Mouse (Mus musculus) ovary, postnatal 36 days (tissue): ENCODE data around the gene Gm10320.
A peak's percentile ranks its signal among the peaks of the same experiment; 100 is the strongest.

Source experiments
- DNase-seq: peaks from one replicate; pipeline ENCODE4 v3.0.0; 2022; ENCODE audit warnings: low spot score, mixed read lengths

Gm10320 gene

GRCm38 (mm10) chr13:98491909-98492308 lies at the start of gene Gm10320:
Gene Gm10320, minus strand, starts transcription at chr13:98492001.
- DNase-seq, result no peak

DNA sequence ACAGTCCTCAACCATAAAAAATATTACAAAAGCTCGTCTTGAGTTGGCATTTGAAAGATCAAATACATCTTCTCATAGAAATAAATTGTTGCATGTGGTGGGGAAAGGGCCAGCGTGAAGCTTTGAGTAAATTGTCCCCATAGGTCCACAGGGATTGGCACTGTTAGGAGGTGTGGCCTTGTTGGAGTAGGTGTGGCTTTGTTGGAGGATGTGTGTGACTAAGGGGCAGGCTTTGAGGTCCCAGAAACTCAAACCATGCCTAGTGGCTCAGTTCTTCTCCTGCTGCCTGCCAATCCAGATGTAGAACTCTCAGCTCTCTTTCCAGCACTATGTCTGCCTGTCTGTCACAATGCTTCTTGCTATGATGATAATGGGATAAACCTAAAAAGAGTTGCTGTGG lies 49.8 kb upstream of the Gm10320 start:
- no peak for DNase-seq

- no peak for DNase-seq
These were observed 48.4 kb upstream of the Gm10320 start for GRCm38 (mm10) chr13:98540206-98540605.

GRCm38 (mm10) chr13:98539311-98539710 lies 47.5 kb upstream of the Gm10320 start:
- DNase-seq, result no peak

DNA sequence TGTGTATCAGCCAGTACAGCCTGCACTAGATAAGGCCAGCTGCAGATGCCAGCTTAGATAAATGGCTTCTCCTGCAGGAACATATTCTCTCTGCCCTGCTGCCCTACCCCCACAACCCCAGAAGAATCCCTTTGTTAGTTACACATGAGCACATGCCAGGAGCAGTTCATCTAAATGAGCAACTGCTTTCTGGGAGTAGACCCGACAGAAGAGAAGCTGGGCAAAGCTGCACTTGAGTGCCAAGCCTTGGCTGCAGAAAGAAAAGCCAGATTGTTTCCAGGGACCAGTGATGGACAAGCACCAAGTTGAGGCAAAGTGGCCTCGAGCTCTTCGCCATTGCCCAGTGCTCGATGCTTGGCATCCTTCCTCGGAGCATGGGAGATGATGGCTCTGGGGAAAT lies 46.8 kb upstream of the Gm10320 start:
- DNase-seq, result no peak

GRCm38 (mm10) chr13:98534913-98535262 lies 43.1 kb upstream of the Gm10320 start:
- no peak for DNase-seq

- peak; percentile 58 for DNase-seq
These were observed 42.5 kb upstream of the Gm10320 start for GRCm38 (mm10) chr13:98534190-98534912.

DNA sequence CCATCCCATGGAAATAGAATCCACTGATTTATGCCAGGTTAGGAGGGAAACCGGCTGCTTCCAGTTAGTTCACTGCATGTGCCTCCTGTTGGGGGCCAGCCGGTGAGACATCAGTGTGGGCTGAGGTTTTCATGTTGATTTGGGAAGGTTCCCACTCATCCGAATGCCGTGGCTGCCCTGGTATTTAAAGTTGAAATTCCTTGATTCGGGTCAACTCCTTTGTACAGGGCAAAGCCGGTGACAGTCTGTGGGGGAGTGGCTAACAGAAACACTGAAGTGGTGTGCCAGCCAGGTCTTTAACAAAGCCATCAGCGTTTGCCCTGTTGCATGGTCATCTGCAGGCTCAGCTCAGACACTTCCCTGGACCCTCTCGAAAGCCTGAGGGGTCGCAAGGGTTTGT lies 41.6 kb upstream of the Gm10320 start:
- DNase-seq, result no peak

DNA sequence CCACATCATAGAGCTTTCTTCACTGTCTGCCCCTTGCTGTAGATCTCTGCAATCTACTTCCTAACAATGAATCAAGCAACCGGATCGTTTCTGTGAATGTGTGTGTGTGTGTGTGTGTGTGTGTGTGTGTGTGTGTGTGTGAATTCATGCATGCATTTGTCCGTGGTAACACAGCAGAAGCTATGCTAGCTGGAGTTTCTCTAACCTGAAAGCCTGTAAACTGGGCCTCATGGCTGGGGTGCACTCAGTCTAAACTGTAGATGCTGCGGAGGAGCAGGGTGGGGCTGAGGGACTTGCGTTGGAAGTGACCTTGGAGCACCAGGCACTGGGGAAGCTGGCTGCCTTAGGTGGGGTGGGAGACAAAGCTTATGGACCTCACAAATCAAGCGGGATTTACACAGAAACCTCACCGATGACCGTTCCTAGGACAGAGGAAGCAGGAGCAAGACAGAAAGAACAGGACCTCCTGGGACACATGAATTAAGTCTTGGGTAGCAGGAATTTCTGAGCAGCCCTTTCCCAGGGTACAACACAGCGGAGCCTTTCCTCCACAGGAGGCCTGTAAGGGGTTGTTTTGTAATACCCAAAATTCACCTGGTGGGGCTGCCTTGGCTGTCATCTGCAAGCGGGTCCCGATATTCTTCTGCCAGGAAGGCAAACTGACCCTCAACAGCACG lies 41.0 kb upstream of the Gm10320 start:
- no peak for DNase-seq

GRCm38 (mm10) chr13:98531976-98532375 lies 40.2 kb upstream of the Gm10320 start:
- no peak for DNase-seq

- DNase-seq, result no peak
These were observed 39.5 kb upstream of the Gm10320 start for GRCm38 (mm10) chr13:98531306-98531705.

DNA sequence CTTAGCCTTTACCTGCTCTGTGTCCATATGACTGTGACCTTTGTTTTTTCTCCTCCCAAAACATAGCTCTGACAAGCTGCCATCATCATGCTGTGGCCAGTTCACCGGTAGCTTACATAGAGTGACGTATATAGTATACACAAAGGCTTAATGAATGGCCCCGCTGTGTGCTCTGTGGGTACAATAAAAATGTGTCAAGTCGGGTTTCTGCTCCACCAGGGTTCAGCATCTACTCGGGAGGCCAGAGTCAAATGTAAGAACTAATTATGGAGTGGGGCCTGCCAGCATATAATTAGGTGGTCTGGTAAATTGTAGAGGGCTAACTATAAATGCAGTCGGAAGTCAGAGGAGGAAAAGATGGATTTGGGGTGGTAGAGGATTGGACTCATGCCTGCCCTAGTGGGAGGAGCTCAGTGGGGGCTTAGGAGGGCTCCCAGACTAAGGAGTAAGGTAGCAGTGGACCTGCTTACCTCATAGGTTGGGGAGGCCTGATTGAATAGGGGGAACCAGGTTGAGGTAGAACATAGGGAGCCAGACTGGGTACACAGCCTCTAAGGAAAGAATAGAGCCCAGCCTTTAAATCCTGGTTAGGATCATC lies 32.0 kb upstream of the Gm10320 start:
- no peak for DNase-seq

GRCm38 (mm10) chr13:98518341-98518740 lies 26.5 kb upstream of the Gm10320 start:
- no peak for DNase-seq

GRCm38 (mm10) chr13:98517666-98518065 lies 25.9 kb upstream of the Gm10320 start:
- no peak for DNase-seq

DNA sequence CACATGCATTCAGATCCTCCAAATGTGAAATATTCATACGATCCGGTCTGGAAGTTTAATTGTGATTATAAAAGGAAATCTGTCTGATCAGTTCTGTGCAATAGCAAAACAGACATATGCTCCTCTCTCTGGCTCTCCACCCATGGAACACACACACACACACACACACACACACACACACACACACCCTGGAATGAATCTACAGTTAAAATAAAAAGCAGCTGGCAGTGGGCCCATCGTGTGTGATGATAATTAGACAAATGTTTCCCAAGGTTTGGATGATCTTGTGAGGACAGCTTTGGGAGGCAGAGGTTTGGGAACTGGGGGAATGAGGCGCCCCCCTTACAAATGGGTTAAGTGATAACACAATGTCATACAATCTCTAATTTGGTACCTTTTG lies 25.2 kb upstream of the Gm10320 start:
- DNase-seq, result no peak

DNA sequence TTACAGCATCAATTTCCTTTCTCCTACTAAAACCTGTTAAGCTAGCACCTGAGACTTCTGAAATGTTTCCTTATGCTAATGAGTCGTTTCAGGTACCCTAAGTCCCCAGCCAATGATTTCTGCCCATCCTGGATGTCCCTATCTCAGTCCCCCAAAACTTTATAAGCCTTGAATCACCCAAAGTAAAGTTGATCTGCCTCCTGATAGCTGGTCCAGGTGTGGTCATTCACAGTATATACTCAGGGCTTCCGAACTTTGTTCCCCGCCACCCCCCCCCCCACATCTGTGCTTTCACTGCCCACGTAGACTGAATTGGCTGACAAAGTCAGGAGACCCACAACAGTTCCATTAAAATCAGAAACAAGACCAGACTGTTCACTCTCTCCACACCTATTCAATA lies 20.3 kb upstream of the Gm10320 start:
- DNase-seq, result no peak

DNA sequence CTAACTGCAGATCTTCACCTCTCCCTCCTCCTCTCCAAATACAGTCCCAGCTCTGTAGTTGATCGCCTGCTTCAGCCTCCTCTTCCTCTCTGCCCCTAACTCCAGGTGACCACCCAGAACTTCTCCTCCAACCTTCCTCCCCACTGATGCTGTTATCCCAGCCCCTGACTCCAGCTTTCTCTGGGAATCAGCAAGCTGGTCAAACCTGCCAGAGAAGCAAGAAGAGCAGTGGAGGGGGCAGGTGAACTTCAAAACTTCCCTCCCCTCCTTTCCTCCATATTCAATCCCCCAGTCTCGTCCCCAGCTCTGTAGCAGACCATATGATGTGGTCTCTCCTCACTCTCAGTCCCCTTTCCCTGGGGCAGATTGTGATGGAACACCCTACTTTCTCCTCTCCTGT lies 15.9 kb upstream of the Gm10320 start:
- no peak for DNase-seq

- DNase-seq, result no peak
These were observed 14.7 kb upstream of the Gm10320 start for GRCm38 (mm10) chr13:98506496-98506895.

- DNase-seq, result no peak
These were observed 14.2 kb upstream of the Gm10320 start for GRCm38 (mm10) chr13:98505989-98506388.

DNA sequence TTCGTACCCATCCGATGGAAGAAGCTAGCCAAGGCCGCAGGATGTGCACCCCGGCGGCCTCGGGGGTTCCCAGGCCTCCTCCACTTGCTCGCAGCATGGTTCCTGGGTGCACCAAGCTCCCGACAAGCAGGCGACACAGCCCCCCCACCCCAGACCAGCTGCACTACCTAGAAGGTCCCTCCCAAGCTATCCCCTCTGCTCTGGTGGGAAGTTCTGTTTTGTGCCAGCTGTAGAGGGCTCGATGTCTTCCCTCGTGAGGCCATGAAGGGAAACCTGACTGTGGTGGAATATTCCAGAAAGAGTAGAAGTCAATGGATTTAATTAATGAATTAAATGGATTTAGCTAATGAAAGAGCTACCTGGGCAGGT lies 13.7 kb upstream of the Gm10320 start:
- DNase-seq, result no peak

GRCm38 (mm10) chr13:98504661-98505488 lies 13.1 kb upstream of the Gm10320 start:
- peak; percentile 24 for DNase-seq

DNA sequence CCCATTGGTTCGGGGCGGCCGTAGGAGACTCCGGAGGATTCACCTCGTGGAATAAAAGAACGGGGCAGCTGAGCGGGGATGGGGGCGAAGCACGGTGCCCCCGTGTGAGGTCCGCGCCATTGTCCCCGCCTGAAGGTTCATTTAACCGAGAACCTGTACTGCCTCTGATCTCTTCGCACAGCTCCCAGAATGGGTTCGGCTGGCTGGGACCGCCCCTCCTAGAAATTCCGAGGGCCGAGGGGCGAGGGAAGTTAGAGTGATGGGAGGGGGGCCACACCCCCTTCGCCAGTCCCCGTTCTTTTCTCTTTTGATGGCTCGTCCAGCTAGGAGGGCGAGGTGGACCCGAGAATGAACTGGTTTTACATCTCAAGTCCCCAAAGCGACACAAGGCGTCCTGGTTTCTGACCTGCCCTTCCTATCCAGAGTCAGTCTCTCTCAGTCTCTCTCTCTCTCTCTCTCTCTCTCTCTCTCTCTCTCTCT lies 12.4 kb upstream of the Gm10320 start:
- no peak for DNase-seq

GRCm38 (mm10) chr13:98503601-98504000 lies 11.8 kb upstream of the Gm10320 start:
- no peak for DNase-seq
